Mouse (Mus musculus): ENCODE measurements at regions not wholly inside any gene's neighbourhood (a gene's known extent, or its start where the extent isn't known, plus 50 kb on each side); places are given as distances from the start of the nearest gene placed in this dataset.
A peak's percentile ranks its signal among the peaks of the same experiment; 100 is the strongest.

DNA sequence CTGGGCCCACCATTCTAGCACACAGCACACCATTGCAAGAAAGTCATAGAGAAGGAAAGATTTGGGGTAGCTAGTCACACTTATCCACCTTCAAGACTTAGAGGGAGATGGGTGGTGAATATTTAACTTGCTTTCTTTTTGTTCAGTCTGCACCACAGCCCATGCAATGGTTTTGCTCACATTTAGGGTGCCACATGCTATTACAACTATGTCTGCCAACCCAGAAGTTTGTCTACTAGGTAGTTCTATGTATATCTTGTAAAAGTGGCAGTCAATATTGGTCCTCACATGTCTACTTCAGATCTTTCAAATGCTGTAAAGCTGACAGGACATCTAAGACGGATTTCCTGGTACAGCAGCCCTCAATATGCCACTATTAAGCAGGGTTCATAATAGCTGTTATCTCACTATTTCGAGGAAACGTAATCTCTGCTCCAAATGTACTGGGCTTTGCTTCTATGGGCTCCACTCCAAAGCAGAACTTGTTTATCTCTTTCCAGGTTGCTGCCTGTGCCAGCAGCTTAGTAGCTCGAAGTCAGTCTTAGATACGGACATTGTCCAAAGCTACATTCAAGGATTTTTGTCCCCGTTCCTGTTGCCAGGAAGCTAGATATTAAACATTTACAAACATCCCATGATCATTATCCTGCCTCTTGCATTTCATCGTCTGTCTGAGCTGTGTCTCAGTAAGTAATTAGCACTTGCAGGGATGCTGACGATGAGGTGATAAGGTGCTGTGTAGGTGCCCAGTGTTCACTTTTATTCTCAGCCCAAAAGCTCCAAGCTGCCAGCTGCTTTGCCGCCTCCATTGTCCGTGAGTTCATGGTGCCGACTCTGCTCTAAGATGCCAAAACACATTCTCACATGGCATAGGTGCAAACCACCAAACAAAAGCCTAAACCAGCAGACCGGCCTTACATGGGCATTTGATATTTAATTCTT, 327.8 kb upstream of the Robo2 start:
- TF ChIP-seq CTCF (IDR thresholded peaks at IDR 0.05; ENCODE audit: low read depth) (no peak), EP300 (IDR thresholded peaks at IDR 0.05; ENCODE audit: low read depth) (no peak)
- no peaks in the 10 kb centered on the region for H3K27me3 ChIP-seq (ENCODE audit: control insufficient read depth, insufficient read depth, low read length)
- ATAC-seq (ENCODE audit: insufficient read depth, low read depth) (peak; percentile 66), DNase-seq (ENCODE audit: low spot score) (peak; percentile 67)
- WGBS: 18% methylated on average over 12 of the region's 12 CpGs
- H3K36me3 ChIP-seq (replicated peaks; ENCODE audit: control insufficient read depth, insufficient read depth, low read length): no peaks in the 10 kb centered on the region
- H3K4me1 ChIP-seq (ENCODE audit: control insufficient read depth, insufficient read depth): 0 out of 2 replicates have a peak, but pooled peaks cover 8% of the 10 kb centered on the region
- peak overlapping the region; percentile 53 for H3K4me2 ChIP-seq (ENCODE audit: low read depth, low read length)
- H3K4me3 ChIP-seq (ENCODE audit: low read depth, low read length): peak overlapping the region; percentile 27
- H3K9ac ChIP-seq (replicated peaks; ENCODE audit: low read depth, low read length): no peak overlapping the region
- no peaks in the 10 kb centered on the region for H3K9me3 ChIP-seq (replicated peaks; ENCODE audit: control insufficient read depth, low read length)
- peak overlapping the region; percentile 51; the same call in 1 of the 2 replicates for H3K27ac ChIP-seq (ENCODE audit: low read depth)

DNA sequence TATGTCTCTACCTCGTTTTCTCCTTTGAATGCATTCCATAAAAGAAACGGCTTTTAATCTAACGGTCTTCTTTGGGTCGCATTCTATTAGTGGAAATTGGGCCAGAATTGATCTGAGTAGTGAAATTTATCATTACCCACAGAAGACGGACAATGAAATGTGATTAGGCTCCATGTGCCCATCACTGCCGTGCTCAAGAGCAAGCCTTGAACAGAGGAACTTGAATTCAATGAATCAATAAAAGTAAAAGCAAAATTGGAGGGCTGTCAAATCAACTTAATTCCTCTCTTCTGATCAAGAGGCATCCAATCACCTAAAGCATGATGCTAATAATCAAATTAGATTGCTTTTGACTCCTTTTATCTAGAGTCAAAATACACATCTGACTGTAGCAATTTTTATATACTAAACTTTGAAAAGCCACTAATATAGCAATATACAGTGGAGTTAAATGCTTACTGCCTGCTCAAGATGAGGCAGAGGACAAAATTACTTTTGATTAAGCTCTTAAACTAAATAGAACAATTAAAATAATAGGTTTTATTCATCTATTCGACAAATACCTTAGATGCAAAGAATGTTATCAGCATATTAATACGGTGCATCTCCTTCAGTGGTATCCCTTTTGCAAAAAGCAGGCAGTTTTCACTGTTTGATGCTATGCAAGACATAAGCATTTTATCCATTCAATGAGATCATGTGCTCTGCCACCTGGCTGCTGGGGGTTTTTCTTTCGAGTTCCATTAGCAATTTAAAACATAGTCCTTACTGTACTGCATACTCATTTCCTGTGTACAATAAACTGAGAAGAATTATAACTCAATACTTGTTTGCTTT, 321.5 kb upstream of the Robo2 start:
- 0 out of 2 replicates have a peak, but pooled peaks cover 3% of the 10 kb centered on the region for H3K4me1 ChIP-seq (ENCODE audit: control insufficient read depth, insufficient read depth)
- TF ChIP-seq EP300 (IDR thresholded peaks at IDR 0.05; ENCODE audit: low read depth) (no peak), CTCF (IDR thresholded peaks at IDR 0.05; ENCODE audit: low read depth) (no peak)
- H3K9me3 ChIP-seq (replicated peaks; ENCODE audit: control insufficient read depth, low read length): no peaks in the 10 kb centered on the region
- ATAC-seq (ENCODE audit: insufficient read depth, low read depth) (no peak), DNase-seq (ENCODE audit: low spot score) (no peak)
- no peak overlapping the region for H3K4me2 ChIP-seq (ENCODE audit: low read depth, low read length)
- no peak overlapping the region for H3K4me3 ChIP-seq (ENCODE audit: low read depth, low read length)
- no peak overlapping the region for H3K9ac ChIP-seq (replicated peaks; ENCODE audit: low read depth, low read length)
- 80% methylated on average over 9 of the region's 9 CpGs for WGBS
- H3K27ac ChIP-seq (ENCODE audit: low read depth): no peak overlapping the region
- no peaks in the 10 kb centered on the region for H3K36me3 ChIP-seq (replicated peaks; ENCODE audit: control insufficient read depth, insufficient read depth, low read length)
- no peaks in the 10 kb centered on the region for H3K27me3 ChIP-seq (ENCODE audit: control insufficient read depth, insufficient read depth, low read length)

DNA sequence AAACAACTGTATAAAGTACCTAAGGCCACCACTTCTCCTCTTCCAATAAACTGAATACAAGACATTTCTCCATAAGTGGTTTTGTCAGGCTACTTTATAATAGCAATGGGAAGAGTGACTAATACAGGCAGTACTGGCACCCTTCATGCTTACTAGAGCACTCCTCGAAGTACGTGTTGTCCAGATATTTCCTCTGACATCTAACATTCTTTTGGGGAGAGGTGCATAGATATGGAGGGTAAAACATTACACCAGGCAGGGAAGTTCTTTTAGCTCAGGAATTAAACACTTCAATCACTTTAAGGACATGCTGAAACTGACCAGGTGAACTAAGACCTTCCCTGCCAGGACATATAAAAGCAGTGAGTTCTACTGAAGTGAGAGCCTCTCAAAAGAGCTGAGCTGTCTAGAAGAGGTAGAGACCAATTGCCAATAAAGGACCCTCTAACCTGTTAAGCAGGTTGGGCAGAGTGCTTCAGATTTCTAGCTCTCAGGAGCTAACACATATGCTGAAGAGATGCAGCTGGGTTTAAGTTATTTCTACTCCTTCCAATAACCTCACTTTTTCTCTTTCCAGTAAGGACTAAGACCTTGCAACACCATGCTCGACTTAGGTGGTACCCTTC, 318.7 kb upstream of the Robo2 start:
- Histone ChIP-seq H3K9me3 (replicated peaks; ENCODE audit: control insufficient read depth, low read length) (no peaks in the 10 kb centered on the region), H3K9ac (replicated peaks; ENCODE audit: low read depth, low read length) (no peak overlapping the region), H3K27ac (ENCODE audit: low read depth) (no peak overlapping the region), H3K36me3 (replicated peaks; ENCODE audit: control insufficient read depth, insufficient read depth, low read length) (no peaks in the 10 kb centered on the region), H3K27me3 (ENCODE audit: control insufficient read depth, insufficient read depth, low read length) (no peaks in the 10 kb centered on the region), H3K4me2 (ENCODE audit: low read depth, low read length) (no peak overlapping the region), H3K4me3 (ENCODE audit: low read depth, low read length) (no peak overlapping the region), H3K4me1 (ENCODE audit: control insufficient read depth, insufficient read depth) (0 out of 2 replicates have a peak, but pooled peaks cover 3% of the 10 kb centered on the region)
- DNase-seq (ENCODE audit: low spot score) (no peak), ATAC-seq (ENCODE audit: insufficient read depth, low read depth) (no peak)
- TF ChIP-seq CTCF (IDR thresholded peaks at IDR 0.05; ENCODE audit: low read depth): no peak
- no peak for TF ChIP-seq EP300 (IDR thresholded peaks at IDR 0.05; ENCODE audit: low read depth)
- 34% methylated on average over 3 of the region's 3 CpGs for WGBS

DNA sequence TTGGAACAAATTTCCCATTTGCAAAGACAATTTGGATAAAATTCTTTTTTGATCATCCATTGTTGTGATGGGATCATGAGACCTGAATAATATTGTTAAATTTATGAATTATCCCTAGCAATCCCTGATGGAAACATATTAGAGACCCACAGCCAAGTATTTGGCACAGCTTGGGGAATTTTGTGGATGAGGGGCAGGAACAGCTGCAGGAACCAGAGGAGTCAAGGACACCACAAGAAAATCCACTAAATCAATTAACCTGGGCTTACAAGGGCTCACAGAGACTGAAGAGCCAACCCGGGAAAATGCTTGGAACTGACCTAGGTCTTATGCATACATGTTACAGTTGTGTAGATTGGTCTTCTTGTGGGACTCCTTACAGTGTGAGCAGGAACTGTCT, 311.6 kb upstream of the Robo2 start:
- ATAC-seq (ENCODE audit: insufficient read depth, low read depth) (no peak), DNase-seq (ENCODE audit: low spot score) (no peak)
- no peaks in the 10 kb centered on the region for H3K36me3 ChIP-seq (replicated peaks; ENCODE audit: control insufficient read depth, insufficient read depth, low read length)
- H3K27me3 ChIP-seq (ENCODE audit: control insufficient read depth, insufficient read depth, low read length): no peaks in the 10 kb centered on the region
- TF ChIP-seq CTCF (IDR thresholded peaks at IDR 0.05; ENCODE audit: low read depth) (no peak), EP300 (IDR thresholded peaks at IDR 0.05; ENCODE audit: low read depth) (no peak)
- no peaks in the 10 kb centered on the region for H3K9me3 ChIP-seq (replicated peaks; ENCODE audit: control insufficient read depth, low read length)
- H3K4me1 ChIP-seq (ENCODE audit: control insufficient read depth, insufficient read depth): no peaks in the 10 kb centered on the region
- 58% methylated on average over 1 of the region's 1 CpGs for WGBS
- no peak overlapping the region for H3K4me2 ChIP-seq (ENCODE audit: low read depth, low read length)
- no peak overlapping the region for H3K4me3 ChIP-seq (ENCODE audit: low read depth, low read length)
- H3K9ac ChIP-seq (replicated peaks; ENCODE audit: low read depth, low read length): no peak overlapping the region
- no peak overlapping the region for H3K27ac ChIP-seq (ENCODE audit: low read depth)

DNA sequence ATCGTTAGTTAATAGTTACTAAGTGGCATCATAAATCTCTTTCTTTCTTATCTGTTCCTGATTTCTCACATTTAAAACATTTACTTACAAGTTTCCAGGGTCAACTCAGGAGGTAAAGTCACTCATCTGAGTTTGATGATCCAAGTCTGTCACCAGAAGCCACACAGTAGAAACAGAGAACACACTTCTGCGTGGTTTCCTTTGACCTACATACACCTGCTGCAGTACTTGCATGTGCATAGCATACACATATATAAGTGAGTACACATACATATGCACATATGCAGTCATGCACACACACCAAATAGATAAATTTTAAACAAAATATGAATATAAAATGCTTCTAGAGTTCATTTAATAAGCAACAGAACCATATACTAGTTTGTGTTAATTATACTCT, 306.5 kb upstream of the Robo2 start:
- DNase-seq (ENCODE audit: low spot score): no peak
- Histone ChIP-seq H3K4me2 (ENCODE audit: low read depth, low read length) (no peak overlapping the region), H3K27ac (ENCODE audit: low read depth) (no peak overlapping the region), H3K9ac (replicated peaks; ENCODE audit: low read depth, low read length) (no peak overlapping the region), H3K27me3 (ENCODE audit: control insufficient read depth, insufficient read depth, low read length) (no peaks in the 10 kb centered on the region), H3K4me3 (ENCODE audit: low read depth, low read length) (no peak overlapping the region), H3K9me3 (replicated peaks; ENCODE audit: control insufficient read depth, low read length) (no peaks in the 10 kb centered on the region), H3K36me3 (replicated peaks; ENCODE audit: control insufficient read depth, insufficient read depth, low read length) (no peaks in the 10 kb centered on the region), H3K4me1 (ENCODE audit: control insufficient read depth, insufficient read depth) (peaks cover 3% of the 10 kb centered on the region; the same call in 1 of the 2 replicates)
- WGBS: 87% methylated on average over 2 of the region's 2 CpGs
- no peak for ATAC-seq (ENCODE audit: insufficient read depth, low read depth)
- no peak for TF ChIP-seq EP300 (IDR thresholded peaks at IDR 0.05; ENCODE audit: low read depth)
- TF ChIP-seq CTCF (IDR thresholded peaks at IDR 0.05; ENCODE audit: low read depth): no peak
